Mouse (Mus musculus): ENCODE data around the gene Mamstr.

Mamstr gene

GRCm38 (mm10) chr7:45693921-45694591 lies 54.3 kb downstream of the Mamstr start, which contains the start of gene Sec1:
TSS of gene Sec1 (minus strand) at chr7:45694402.
- DNase-seq (ENCODE audit: low read depth, low spot score), result no peak

- DNase-seq (ENCODE audit: low read depth, low spot score), result no peak
Observed at GRCm38 (mm10) chr7:45695098-45695497, 55.3 kb downstream of the Mamstr start.

All from brain, adult 2 months (tissue).